Mouse (Mus musculus) C2C12 (cell line): ENCODE results near the gene Rnf41.

ENCODE experiments used
- CEBPB ChIP-seq: IDR thresholded peaks from one replicate; pipeline ENCODE4 v1.6.1; 2011; ENCODE audit warnings: low read depth, mild to moderate bottlenecking, control low read depth, moderate library complexity
- CTCF ChIP-seq: IDR thresholded peaks from one replicate; pipeline ENCODE4 v1.5.1; 2011; ENCODE audit not compliant: control insufficient read depth, insufficient read depth, insufficient read length
- MYOD1 ChIP-seq: IDR thresholded peaks from one replicate; pipeline ENCODE4 v1.6.1; 2011; ENCODE audit warnings: low read depth; ENCODE audit not compliant: control insufficient read depth, insufficient read length

DNA sequence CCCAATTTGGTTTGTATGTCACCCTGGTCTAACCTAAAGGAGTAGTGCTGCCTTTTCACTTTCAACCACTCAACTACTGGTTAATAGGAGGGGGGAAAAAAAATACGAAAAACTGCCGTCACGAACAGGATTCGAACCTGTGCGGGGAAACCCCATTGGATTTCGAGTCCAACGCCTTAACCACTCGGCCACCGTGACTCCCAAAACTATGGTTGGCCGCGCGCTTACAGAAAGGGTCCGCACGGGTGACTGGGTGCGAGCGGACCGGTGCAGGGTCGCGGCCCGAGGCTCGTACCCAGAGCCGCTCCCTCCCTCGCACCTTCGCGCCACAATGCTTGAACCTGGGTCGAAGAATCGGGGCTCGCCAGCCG is 46.9 kb downstream of the Rnf41 start:
- no peak for TF ChIP-seq CEBPB
- no peak for TF ChIP-seq CTCF
- no peak for TF ChIP-seq MYOD1
